Mouse (Mus musculus): ENCODE measurements around the gene B3gntl1.

DNA sequence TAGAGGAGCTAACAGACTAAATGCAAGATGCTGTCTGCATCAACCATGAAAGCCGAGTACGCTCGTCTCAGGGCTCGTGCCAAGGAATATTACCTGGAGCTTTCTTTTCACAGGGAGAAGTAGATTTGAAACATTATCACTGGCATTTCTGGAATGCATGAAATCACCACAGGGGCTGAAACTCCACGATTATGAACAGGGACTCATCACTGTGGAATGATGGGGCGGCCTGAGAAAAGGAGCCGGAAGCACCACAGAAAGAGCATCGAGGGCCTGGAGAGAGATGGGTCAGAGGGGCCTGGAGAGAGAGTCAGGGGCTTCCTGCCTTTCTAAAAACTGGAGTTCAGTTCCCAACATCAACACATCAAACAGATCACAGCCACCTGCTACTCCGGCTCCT is 25.6 kb downstream of the B3gntl1 start:
- TF ChIP-seq POLR2A (IDR thresholded peaks at IDR 0.05; ENCODE audit: insufficient read depth, low read depth, low read length) (no peak), CTCF (IDR thresholded peaks at IDR 0.05) (no peak)

Data from heart, adult 2 months (tissue).